Mouse (Mus musculus) heart, adult 2 months (tissue): Measurements from ENCODE around the gene Nipsnap3a.

Experiments
- CTCF ChIP-seq: fragments of 200-600 bp; IDR thresholded peaks from 2 replicates; pipeline ENCODE4 v1.8.1; 2022; ENCODE audit warnings: antibody characterized with exemption, mild to moderate bottlenecking, moderate library complexity
- EP300 ChIP-seq: fragments of 200-500 bp; IDR thresholded peaks from 2 replicates; pipeline ENCODE4 v1.6.1; 2011; ENCODE audit warnings: low read depth, low read length, control low read depth; ENCODE audit not compliant: insufficient read depth
- POLR2A ChIP-seq: fragments of 200-500 bp; IDR thresholded peaks from 2 replicates; pipeline ENCODE4 v1.6.1; 2011; ENCODE audit warnings: mild to moderate bottlenecking, low read depth, low read length, control low read depth; ENCODE audit not compliant: insufficient read depth

GRCm38 (mm10) chr4:52986266-52986665 lies 2.8 kb upstream of the Nipsnap3a start:
- TF ChIP-seq POLR2A = no peak
- TF ChIP-seq CTCF = no peak
- no peak for TF ChIP-seq EP300
